Mouse (Mus musculus) retina, postnatal 1 day (tissue): ENCODE results near the gene Ankzf1.
"Not testable (repeated sequence)": the region's sequence is repeated elsewhere in the genome, so short reads cannot be mapped to it uniquely, and the experiment has no call there.

Experiments
- DNase-seq: peaks from one replicate; pipeline ENCODE4 v3.0.0-alpha.2; 2012

The Ankzf1 gene

GRCm38 (mm10) chr1:75227653-75228052, 35.7 kb downstream of the Ankzf1 start:
- DNase-seq = no peak

- DNase-seq = no peak
Observed at GRCm38 (mm10) chr1:75229158-75229557, 37.2 kb downstream of the Ankzf1 start.

- no peak for DNase-seq
Observed at GRCm38 (mm10) chr1:75230335-75230994, 38.5 kb downstream of the Ankzf1 start.

GRCm38 (mm10) chr1:75231224-75231623, 39.3 kb downstream of the Ankzf1 start:
- no peak for DNase-seq

- DNase-seq = no peak
Observed at GRCm38 (mm10) chr1:75231664-75232152, 39.8 kb downstream of the Ankzf1 start, which contains the start of gene A630095N17Rik. Gene A630095N17Rik, minus strand, starts transcription at chr1:75232102.

GRCm38 (mm10) chr1:75232489-75232888, 40.5 kb downstream of the Ankzf1 start:
- not testable (repeated sequence) for DNase-seq

- peak; percentile 87 for DNase-seq
Observed at GRCm38 (mm10) chr1:75234606-75235005, 42.7 kb downstream of the Ankzf1 start.

- DNase-seq = peak; percentile 87
Observed at GRCm38 (mm10) chr1:75236117-75237050, 44.4 kb downstream of the Ankzf1 start, which contains the start of gene Dnajb2. Gene Dnajb2, plus strand, starts transcription at chr1:75236406.

GRCm38 (mm10) chr1:75239591-75239990, 47.6 kb downstream of the Ankzf1 start:
- no peak for DNase-seq

- DNase-seq = no peak
Observed at GRCm38 (mm10) chr1:75243411-75243810, 51.5 kb downstream of the Ankzf1 start.

- DNase-seq = no peak
Observed at GRCm38 (mm10) chr1:75244175-75244826, 52.4 kb downstream of the Ankzf1 start.

- DNase-seq = peak; percentile 82
Observed at GRCm38 (mm10) chr1:75244836-75245235, 52.9 kb downstream of the Ankzf1 start.

GRCm38 (mm10) chr1:75247071-75247930, 55.4 kb downstream of the Ankzf1 start:
- no peak for DNase-seq

- DNase-seq = no peak
Observed at GRCm38 (mm10) chr1:75248041-75248772, 56.3 kb downstream of the Ankzf1 start.
